Mouse (Mus musculus) Muller cell, postnatal 12 days (primary cell): ENCODE data around the gene Fbxw16.
"Not testable (repeated sequence)": the region's sequence is repeated elsewhere in the genome, so short reads cannot be mapped to it uniquely, and the experiment has no call there.

ENCODE experiments used
- DNase-seq: peaks from one replicate; pipeline ENCODE4 v3.0.0-alpha.2; 2015; ENCODE audit errors: inconsistent ontology term

Gene Fbxw16

GRCm38 (mm10) chr9:109449040-109449439, at the start of gene Fbxw16:
Gene Fbxw16 (minus strand): TSS chr9:109449140.
- no peak for DNase-seq

- not testable (repeated sequence) for DNase-seq
These were observed 46.8 kb upstream of the Fbxw16 start, which contains the start of gene Fbxw19 for GRCm38 (mm10) chr9:109495775-109496174. Gene Fbxw19 (minus strand): TSS chr9:109495875.

- DNase-seq, result no peak
These were observed 16.0 kb downstream of the Fbxw16 start for GRCm38 (mm10) chr9:109432956-109433355.

- not testable (repeated sequence) for DNase-seq
These were observed 44.7 kb downstream of the Fbxw16 start, which contains the start of gene Fbxw22 for GRCm38 (mm10) chr9:109404196-109404595. Gene Fbxw22 (minus strand): TSS chr9:109404296.
